Mouse (Mus musculus) B cell, adult (primary cell): Measurements from ENCODE around the gene Lyrm1. TPM values are rescaled to one million over a fixed set of nuclear protein-coding genes. Genes with fewer than 3 reads are reported as not detected.

ENCODE experiments used
- total RNA-seq: library from RNA; stranded (reverse); gene quantifications from 4 replicates; pipeline ENCODE4 v1.2.4, GENCODE M21; 2023; ENCODE audit not compliant: inconsistent age

Lyrm1 gene
- total RNA-seq = 1.5 to 5.1 TPM (median 4.1 TPM) in 4 replicates

GRCm38 (mm10) chr7:119895639-119896512 is at the start of gene Lyrm1, which contains the start of gene Dcun1d3:
Gene Lyrm1 (plus strand): TSS chr7:119895861.
Gene Dcun1d3 (minus strand): TSS chr7:119896298.

Other genes with a start within 250 kb of the Lyrm1 start
- gene Acsm4, start 205.8 kb upstream of the Lyrm1 start, total RNA-seq = not detected in 4 replicates
- 86.9 to 92.3 TPM (median 90.9 TPM) in 4 replicates for gene Thumpd1, start 175.1 kb upstream of the Lyrm1 start, total RNA-seq
- gene Acsm3, start 134.9 kb upstream of the Lyrm1 start, total RNA-seq = not detected in 4 replicates
- gene Rexo5, start 101.9 kb upstream of the Lyrm1 start, total RNA-seq = 6.6 to 10.3 TPM (median 8.9 TPM) in 4 replicates
- gene Eri2, start 101.8 kb upstream of the Lyrm1 start, total RNA-seq = 3.7 to 4.5 TPM (median 4.2 TPM) in 4 replicates
- 10.7 to 15.7 TPM (median 11.8 TPM) in 4 replicates for gene Dcun1d3, start 437 bp downstream of the Lyrm1 start, total RNA-seq
- gene Dnah3, start 199.4 kb downstream of the Lyrm1 start, total RNA-seq = not detected in 4 replicates
- gene Tmem159, start 206.5 kb downstream of the Lyrm1 start, total RNA-seq = 0.81 to 1.5 TPM (median 1.4 TPM) in 4 replicates
- gene Zp2, start 249.4 kb downstream of the Lyrm1 start, total RNA-seq = not detected in 4 replicates